Mouse (Mus musculus) forebrain, embryonic 16.5 days (tissue): ENCODE data around the gene A2ml1. TPM values are rescaled to one million over a fixed set of nuclear protein-coding genes. Genes with fewer than 3 reads are reported as not detected.

ENCODE experiments used
- ATAC-seq: fragments of 200-750 bp; cut with Nextera tagmentation; 2 replicates; pipeline ENCODE4 v1.8.0; 2017; ENCODE audit warnings: mild to moderate bottlenecking, moderate library complexity
- H3K27ac ChIP-seq: fragments of 300-500 bp; sonication (generic); 2 replicates; pipeline ENCODE4 v1.5.1; 2014; ENCODE audit warnings: low read length, control low read depth
- H3K27me3 ChIP-seq: fragments of 300-500 bp; sonication (generic); replicated peaks from 2 replicates; pipeline ENCODE4 v1.6.1; 2014; ENCODE audit warnings: low read length; ENCODE audit not compliant: control insufficient read depth, insufficient read depth
- H3K36me3 ChIP-seq: fragments of 300-500 bp; sonication (generic); 2 replicates; pipeline ENCODE4 v1.6.1; 2014; ENCODE audit not compliant: control insufficient read depth, insufficient read depth
- H3K4me1 ChIP-seq: fragments of 300-500 bp; sonication (generic); replicated peaks from 2 replicates; pipeline ENCODE4 v1.6.1; 2014; ENCODE audit warnings: low read length; ENCODE audit not compliant: control insufficient read depth, insufficient read depth
- H3K4me2 ChIP-seq: fragments of 300-500 bp; sonication (generic); 2 replicates; pipeline ENCODE4 v1.6.1; 2014; ENCODE audit warnings: mild to moderate bottlenecking, low read length, control low read depth
- H3K4me3 ChIP-seq: fragments of 300-500 bp; sonication (generic); replicated peaks from 2 replicates; pipeline ENCODE4 v1.5.1; 2014; ENCODE audit warnings: mild to moderate bottlenecking, low read length, control low read depth
- H3K9ac ChIP-seq: fragments of 300-500 bp; sonication (generic); replicated peaks from 2 replicates; pipeline ENCODE4 v1.6.1; 2014; ENCODE audit warnings: low read depth, low read length, control low read depth
- H3K9me3 ChIP-seq: fragments of 300-500 bp; sonication (generic); 2 replicates; pipeline ENCODE4 v1.6.1; 2016; ENCODE audit warnings: low read length; ENCODE audit not compliant: control insufficient read depth
- WGBS: fragments of 180-500 bp; shearing (Covaris S2); extraction: QIAGEN DNeasy Blood & Tissue Kit; methylation state at CpG from one replicate; pipeline ENCODE4 v1.1.7; 2014; 5-methylcytosine and 5-hydroxymethylcytosine counted together
- polyA plus RNA-seq: library from polyadenylated mRNA; unstranded; fragments of >200 nt; fragmentation: Nextera tagmentation; extraction: Ambion mirVana; gene quantifications from 2 replicates; pipeline ENCODE4 v1.2.1, GENCODE M21; 2015

Gene A2ml1
- polyA plus RNA-seq, 1 experiment from 2014 or later: 3.9 TPM

- Histone ChIP-seq H3K4me1 (no peaks in the 10 kb centered on the region), H3K27ac (no peak overlapping the region), H3K36me3 (no peaks in the 10 kb centered on the region), H3K27me3 (no peaks in the 10 kb centered on the region), H3K9me3 (no peaks in the 10 kb centered on the region), H3K4me2 (no peak overlapping the region), H3K4me3 (no peak overlapping the region), H3K9ac (no peak overlapping the region)
- 87% methylated on average over 9 of the region's 9 CpGs for WGBS
- ATAC-seq: no peak
Measured at GRCm38 (mm10) chr6:128577301-128577700, 4.1 kb downstream of the A2ml1 start.

GRCm38 (mm10) chr6:128566589-128566988, 14.8 kb downstream of the A2ml1 start:
- no peaks in the 10 kb centered on the region for H3K27me3 ChIP-seq
- no peaks in the 10 kb centered on the region for H3K4me1 ChIP-seq
- no peak overlapping the region for H3K4me2 ChIP-seq
- H3K4me3 ChIP-seq: no peak overlapping the region
- WGBS: 93% methylated on average over 11 of the region's 11 CpGs
- H3K36me3 ChIP-seq: no peaks in the 10 kb centered on the region
- H3K9me3 ChIP-seq: no peaks in the 10 kb centered on the region
- H3K27ac ChIP-seq: no peak overlapping the region
- H3K9ac ChIP-seq: no peak overlapping the region
- ATAC-seq: no peak

GRCm38 (mm10) chr6:128554049-128554448, 27.4 kb downstream of the A2ml1 start:
- ATAC-seq: no peak
- no peak overlapping the region for H3K4me2 ChIP-seq
- H3K9me3 ChIP-seq: no peaks in the 10 kb centered on the region
- no peaks in the 10 kb centered on the region for H3K4me1 ChIP-seq
- H3K27me3 ChIP-seq: no peaks in the 10 kb centered on the region
- WGBS: 90% methylated on average over 7 of the region's 7 CpGs
- H3K4me3 ChIP-seq: no peak overlapping the region
- H3K9ac ChIP-seq: no peak overlapping the region
- no peak overlapping the region for H3K27ac ChIP-seq
- H3K36me3 ChIP-seq: no peaks in the 10 kb centered on the region

GRCm38 (mm10) chr6:128549463-128550452, 31.6 kb downstream of the A2ml1 start:
- 82% methylated on average over 15 of the region's 15 CpGs for WGBS
- H3K9me3 ChIP-seq: no peaks in the 10 kb centered on the region

GRCm38 (mm10) chr6:128548532-128548931, 32.9 kb downstream of the A2ml1 start:
- no peak overlapping the region for H3K4me2 ChIP-seq
- no peak overlapping the region for H3K27ac ChIP-seq
- H3K9ac ChIP-seq: no peak overlapping the region
- H3K4me1 ChIP-seq: no peaks in the 10 kb centered on the region
- WGBS: 92% methylated on average over 10 of the region's 10 CpGs
- H3K27me3 ChIP-seq: no peaks in the 10 kb centered on the region
- no peak for ATAC-seq
- no peaks in the 10 kb centered on the region for H3K36me3 ChIP-seq
- H3K9me3 ChIP-seq: no peaks in the 10 kb centered on the region
- H3K4me3 ChIP-seq: no peak overlapping the region

More at GRCm38 (mm10) chr6:128549463-128550452, 31.6 kb downstream of the A2ml1 start:
- H3K9ac ChIP-seq: no peak overlapping the region
- H3K4me2 ChIP-seq: no peak overlapping the region
- no peak overlapping the region for H3K4me3 ChIP-seq
- H3K27ac ChIP-seq: no peak overlapping the region
- H3K36me3 ChIP-seq: no peaks in the 10 kb centered on the region
- H3K4me1 ChIP-seq: no peaks in the 10 kb centered on the region
- no peak for ATAC-seq
- no peaks in the 10 kb centered on the region for H3K27me3 ChIP-seq

- ATAC-seq: no peak
- WGBS: 88% methylated on average over 4 of the region's 4 CpGs
- Histone ChIP-seq H3K4me1 (no peaks in the 10 kb centered on the region), H3K27me3 (no peaks in the 10 kb centered on the region), H3K27ac (no peak overlapping the region), H3K9ac (no peak overlapping the region), H3K36me3 (no peaks in the 10 kb centered on the region), H3K4me3 (no peak overlapping the region), H3K4me2 (no peak overlapping the region), H3K9me3 (no peaks in the 10 kb centered on the region)
Measured at GRCm38 (mm10) chr6:128545402-128545801, 36.0 kb downstream of the A2ml1 start.

- H3K27me3 ChIP-seq: no peaks in the 10 kb centered on the region
- H3K9me3 ChIP-seq: no peaks in the 10 kb centered on the region
- WGBS: 81% methylated on average over 13 of the region's 13 CpGs
Measured at GRCm38 (mm10) chr6:128543226-128543625, 38.2 kb downstream of the A2ml1 start.

GRCm38 (mm10) chr6:128535250-128535649, 46.2 kb downstream of the A2ml1 start:
- no peaks in the 10 kb centered on the region for H3K36me3 ChIP-seq
- no peaks in the 10 kb centered on the region for H3K27me3 ChIP-seq
- no peak for ATAC-seq
- H3K4me3 ChIP-seq: no peak overlapping the region
- no peak overlapping the region for H3K27ac ChIP-seq
- H3K9ac ChIP-seq: no peak overlapping the region
- no peaks in the 10 kb centered on the region for H3K9me3 ChIP-seq
- H3K4me2 ChIP-seq: no peak overlapping the region
- H3K4me1 ChIP-seq: no peaks in the 10 kb centered on the region
- 82% methylated on average over 2 of the region's 2 CpGs for WGBS

More at GRCm38 (mm10) chr6:128543226-128543625, 38.2 kb downstream of the A2ml1 start:
- Histone ChIP-seq H3K9ac (no peak overlapping the region), H3K4me1 (no peaks in the 10 kb centered on the region), H3K4me3 (no peak overlapping the region), H3K27ac (no peak overlapping the region), H3K36me3 (no peaks in the 10 kb centered on the region), H3K4me2 (no peak overlapping the region)
- ATAC-seq: no peak

- Histone ChIP-seq H3K27ac (no peak overlapping the region), H3K9me3 (no peaks in the 10 kb centered on the region), H3K27me3 (no peaks in the 10 kb centered on the region), H3K9ac (no peak overlapping the region), H3K4me3 (no peak overlapping the region), H3K4me2 (no peak overlapping the region), H3K36me3 (no peaks in the 10 kb centered on the region), H3K4me1 (no peaks in the 10 kb centered on the region)
- 89% methylated on average over 6 of the region's 6 CpGs for WGBS
- no peak for ATAC-seq
Measured at GRCm38 (mm10) chr6:128533296-128533695, 48.1 kb downstream of the A2ml1 start.
